Mouse (Mus musculus) hindbrain, postnatal 0 days (tissue): Measurements from ENCODE around the gene Ptov1. TPM values are rescaled to one million over a fixed set of nuclear protein-coding genes. Genes with fewer than 3 reads are reported as not detected.
A peak's percentile ranks its signal among the peaks of the same experiment; 100 is the strongest.

Source experiments
- ATAC-seq: fragments of 200-750 bp; cut with Nextera tagmentation; 2 replicates; pipeline ENCODE4 v1.8.0; 2017; ENCODE audit warnings: mild to moderate bottlenecking, moderate TSS enrichment, moderate library complexity
- DNase-seq: peaks from one replicate; pipeline ENCODE4 v3.0.0-alpha.2; 2015; ENCODE audit warnings: low spot score
- H3K27ac ChIP-seq: fragments of 300-500 bp; sonication (generic); 2 replicates; pipeline ENCODE4 v1.5.1; 2014; ENCODE audit warnings: mild to moderate bottlenecking
- H3K27me3 ChIP-seq: fragments of 300-500 bp; sonication (generic); 2 replicates; pipeline ENCODE4 v1.6.1; 2014; ENCODE audit warnings: low read length, mixed read lengths; ENCODE audit not compliant: insufficient read depth
- H3K36me3 ChIP-seq: fragments of 300-500 bp; sonication (generic); 2 replicates; pipeline ENCODE4 v1.6.1; 2014; ENCODE audit warnings: low read length, mixed read lengths; ENCODE audit not compliant: insufficient read depth
- H3K4me1 ChIP-seq: fragments of 300-500 bp; sonication (generic); 2 replicates; pipeline ENCODE4 v1.6.1; 2014; ENCODE audit warnings: antibody characterized with exemption, low read length, mixed read lengths; ENCODE audit not compliant: insufficient read depth
- H3K4me2 ChIP-seq: fragments of 300-500 bp; sonication (generic); 2 replicates; pipeline ENCODE4 v1.6.1; 2014; ENCODE audit warnings: low read depth, mild to moderate bottlenecking, low read length, moderate library complexity, mixed read lengths
- H3K4me3 ChIP-seq: fragments of 300-500 bp; sonication (generic); 2 replicates; pipeline ENCODE4 v1.5.1; 2014; ENCODE audit warnings: low read length
- H3K9ac ChIP-seq: fragments of 300-500 bp; sonication (generic); replicated peaks from 2 replicates; pipeline ENCODE4 v1.6.1; 2014; ENCODE audit warnings: mild to moderate bottlenecking, low read length, moderate library complexity, mixed read lengths
- H3K9me3 ChIP-seq: fragments of 300-500 bp; sonication (generic); 2 replicates; pipeline ENCODE4 v1.6.1; 2016; ENCODE audit warnings: low read length, mixed read lengths
- CTCF ChIP-seq: IDR thresholded peaks from 2 replicates; pipeline ENCODE4 v1.5.1; 2016; ENCODE audit warnings: antibody characterized with exemption, control low read depth, low read depth
- WGBS: fragments of 180-500 bp; shearing (Covaris S2); extraction: QIAGEN DNeasy Blood & Tissue Kit; methylation state at CpG from one replicate; pipeline ENCODE4 v1.1.7; 2014; 5-methylcytosine and 5-hydroxymethylcytosine counted together
- polyA plus RNA-seq: library from polyadenylated mRNA; unstranded; fragments of >200 nt; fragmentation: Nextera tagmentation; extraction: Ambion mirVana; gene quantifications from 2 replicates; pipeline ENCODE4 v1.2.1, GENCODE M21; 2015
- total RNA-seq: library from RNA; depleted of rRNA; stranded (reverse); fragments of >200 nt; gene quantifications from 2 replicates; pipeline ENCODE4 v1.2.3, GENCODE M21; 2014

Gene Ptov1
- total and polyA plus RNA-seq, 2 experiments from 2014 or later, result 438 to 597 TPM

DNA sequence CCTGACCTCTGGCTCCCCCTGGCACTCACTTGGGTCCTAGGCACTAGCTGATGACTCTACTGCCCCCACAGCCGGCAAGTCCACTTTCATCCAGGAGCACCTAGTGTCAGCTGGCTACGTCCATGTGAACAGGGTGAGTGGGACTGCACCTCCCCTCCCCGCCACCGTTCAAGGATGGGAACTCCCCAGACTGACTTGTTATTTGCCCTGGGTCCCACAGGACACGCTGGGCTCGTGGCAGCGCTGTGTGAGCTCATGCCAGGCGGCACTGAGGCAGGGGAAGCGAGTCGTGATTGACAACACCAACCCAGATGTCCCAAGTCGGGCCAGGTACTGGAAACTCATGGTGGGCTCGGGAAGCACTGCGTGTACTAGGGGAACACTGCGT lies 8.2 kb downstream of the Ptov1 start:
- no peak for DNase-seq
- no peak overlapping the region for H3K4me2 ChIP-seq
- H3K4me1 ChIP-seq, result peaks cover 13% of the 10 kb centered on the region
- no peaks in the 10 kb centered on the region for H3K27me3 ChIP-seq
- no peak overlapping the region for H3K9ac ChIP-seq
- no peaks in the 10 kb centered on the region for H3K9me3 ChIP-seq
- no peak for ATAC-seq
- 70% methylated on average over 14 of the region's 14 CpGs for WGBS
- H3K36me3 ChIP-seq, result peaks cover 27% of the 10 kb centered on the region
- H3K27ac ChIP-seq, result peak overlapping the region; percentile 36; the same call in 1 of the 2 replicates
- 0 out of 2 replicates have a peak, but pooled peaks have one; percentile 13 for TF ChIP-seq CTCF
- no peak overlapping the region for H3K4me3 ChIP-seq

DNA sequence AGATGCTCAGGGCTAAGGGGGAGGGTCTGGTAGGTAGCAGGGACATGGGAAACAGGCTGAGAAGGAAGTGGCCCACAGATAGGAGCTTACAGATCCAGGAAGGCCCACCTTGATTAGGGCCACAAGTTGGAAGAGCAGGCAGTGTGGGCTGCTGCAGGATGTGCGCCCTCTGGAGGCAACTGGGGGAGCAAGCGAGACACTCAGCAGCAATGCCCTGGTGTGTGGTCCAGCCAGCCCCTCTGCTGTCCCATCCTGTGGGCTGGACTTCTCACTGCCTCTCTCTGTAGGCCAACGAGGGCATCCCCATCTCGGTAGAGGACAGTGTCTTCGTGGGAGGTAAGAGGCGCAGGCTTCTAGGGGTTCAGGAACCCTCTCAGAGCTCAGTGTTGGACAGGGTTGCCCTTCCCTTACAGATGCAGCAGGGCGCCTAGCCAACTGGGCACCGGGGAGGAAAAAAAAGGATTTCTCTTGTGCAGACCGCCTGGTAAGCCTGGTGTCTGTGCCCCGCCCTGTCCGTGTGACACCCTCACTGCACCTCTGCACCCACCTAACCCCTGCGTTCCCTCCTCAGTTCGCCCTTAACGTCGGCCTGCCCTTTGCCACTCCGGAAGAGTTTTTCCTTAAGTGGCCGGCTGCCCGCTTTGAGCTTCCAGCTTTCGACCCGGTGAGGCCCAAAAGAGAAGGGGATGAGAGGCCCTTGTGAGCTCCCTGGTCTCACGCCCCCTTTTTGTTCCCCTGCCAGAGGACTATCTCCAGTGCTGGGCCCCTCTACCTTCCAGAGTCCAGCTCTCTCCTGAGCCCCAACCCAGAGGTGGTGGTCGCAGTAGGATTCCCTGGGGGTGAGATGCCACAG lies 8.8 kb downstream of the Ptov1 start:
- Histone ChIP-seq H3K27me3 (no peaks in the 10 kb centered on the region), H3K36me3 (peaks cover 27% of the 10 kb centered on the region), H3K4me1 (peaks cover 7% of the 10 kb centered on the region), H3K4me3 (no peak overlapping the region), H3K4me2 (no peak overlapping the region), H3K27ac (peak overlapping the region; percentile 36; the same call in 1 of the 2 replicates), H3K9me3 (no peaks in the 10 kb centered on the region), H3K9ac (no peak overlapping the region)
- peak; percentile 94 for TF ChIP-seq CTCF
- WGBS, result 51% methylated on average over 22 of the region's 22 CpGs
- ATAC-seq (peak; percentile 48), DNase-seq (peak; percentile 87)

- no peak for TF ChIP-seq CTCF
- Histone ChIP-seq H3K4me1 (peaks cover 12% of the 10 kb centered on the region), H3K4me3 (no peak overlapping the region), H3K27ac (no peak overlapping the region), H3K36me3 (peaks cover 27% of the 10 kb centered on the region), H3K9ac (no peak overlapping the region), H3K9me3 (no peaks in the 10 kb centered on the region), H3K4me2 (no peak overlapping the region), H3K27me3 (no peaks in the 10 kb centered on the region)
- WGBS, result 88% methylated on average over 11 of the region's 11 CpGs
- DNase-seq, result no peak
- ATAC-seq, result no peak
These were observed 9.7 kb downstream of the Ptov1 start for GRCm38 (mm10) chr7:44859896-44860295.

GRCm38 (mm10) chr7:44857905-44858304 lies 11.7 kb downstream of the Ptov1 start:
- Histone ChIP-seq H3K9me3 (no peaks in the 10 kb centered on the region), H3K27ac (peak overlapping the region; percentile 90), H3K4me1 (peaks cover 12% of the 10 kb centered on the region), H3K4me3 (peak overlapping the region; percentile 57), H3K4me2 (peak overlapping the region; percentile 66), H3K27me3 (no peaks in the 10 kb centered on the region), H3K9ac (peak overlapping the region; percentile 70), H3K36me3 (peaks cover 12% of the 10 kb centered on the region)
- ATAC-seq, result no peak
- TF ChIP-seq CTCF, result no peak
- WGBS, result 32% methylated on average over 8 of the region's 8 CpGs
- DNase-seq, result peak; percentile 42

DNA sequence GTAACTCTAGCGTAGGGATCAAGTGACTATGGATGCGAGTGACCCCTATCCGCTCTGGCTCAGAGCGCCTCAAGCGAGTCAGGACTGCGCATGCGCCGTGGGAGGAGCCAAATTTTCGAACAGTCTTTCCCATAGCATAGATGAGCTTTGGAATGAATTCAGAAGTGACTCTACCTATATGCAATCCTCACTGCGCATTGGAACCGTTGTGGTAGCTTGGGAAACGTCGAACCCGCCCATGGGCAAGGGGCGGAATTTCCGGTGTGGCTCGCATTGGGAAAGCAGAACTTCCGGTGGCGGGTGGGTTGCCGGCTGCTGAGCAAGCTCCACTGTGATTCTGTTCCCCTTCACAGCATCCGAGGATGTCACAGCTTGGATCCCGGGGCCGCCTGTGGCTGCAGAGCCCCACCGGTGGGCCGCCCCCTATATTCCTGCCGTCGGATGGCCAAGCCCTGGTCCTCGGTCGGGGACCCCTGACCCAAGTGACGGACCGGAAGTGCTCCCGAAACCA lies 12.5 kb downstream of the Ptov1 start, which contains the start of gene Pnkp:
Gene Pnkp, plus strand, starts transcription at position 98 of the 511 bp plus-strand sequence.
- DNase-seq (peak; percentile 95), ATAC-seq (peak; percentile 77)
- Histone ChIP-seq H3K9me3 (no peaks in the 10 kb centered on the region), H3K27me3 (no peaks in the 10 kb centered on the region), H3K4me3 (peak within 1 kb of the TSS; percentile 57), H3K27ac (peak within 1 kb of the TSS; percentile 90), H3K4me1 (peaks cover 12% of the 10 kb centered on the region), H3K36me3 (peaks cover 9% of the 10 kb centered on the region; the same call in 1 of the 2 replicates), H3K9ac (peak within 1 kb of the TSS; percentile 70), H3K4me2 (peak within 1 kb of the TSS; percentile 66)
- under 1% methylated on average over 32 of the region's 32 CpGs for WGBS
- peak; percentile 36 for TF ChIP-seq CTCF

GRCm38 (mm10) chr7:44856265-44856916 lies 13.2 kb downstream of the Ptov1 start:
- H3K4me1 ChIP-seq, result peaks cover 12% of the 10 kb centered on the region
- H3K27me3 ChIP-seq, result no peaks in the 10 kb centered on the region
- no peak for TF ChIP-seq CTCF
- H3K36me3 ChIP-seq, result peaks cover 13% of the 10 kb centered on the region
- no peak for DNase-seq
- peak overlapping the region; percentile 66 for H3K4me2 ChIP-seq
- H3K4me3 ChIP-seq, result peak overlapping the region; percentile 57
- H3K9me3 ChIP-seq, result no peaks in the 10 kb centered on the region
- WGBS, result 66% methylated on average over 9 of the region's 9 CpGs
- H3K27ac ChIP-seq, result peak overlapping the region; percentile 90
- ATAC-seq, result no peak
- no peak overlapping the region; the same call in 1 of the 2 replicates for H3K9ac ChIP-seq
